Mouse (Mus musculus) kidney, adult 9 months (tissue): Measurements from ENCODE around the gene Mks1.

Experiments used
- DNase-seq: peaks from one replicate; pipeline ENCODE4 v3.0.0; 2022

Mks1 gene

GRCm38 (mm10) chr11:87879826-87880225 is 26.8 kb downstream of the Mks1 start:
- DNase-seq = no peak

DNA sequence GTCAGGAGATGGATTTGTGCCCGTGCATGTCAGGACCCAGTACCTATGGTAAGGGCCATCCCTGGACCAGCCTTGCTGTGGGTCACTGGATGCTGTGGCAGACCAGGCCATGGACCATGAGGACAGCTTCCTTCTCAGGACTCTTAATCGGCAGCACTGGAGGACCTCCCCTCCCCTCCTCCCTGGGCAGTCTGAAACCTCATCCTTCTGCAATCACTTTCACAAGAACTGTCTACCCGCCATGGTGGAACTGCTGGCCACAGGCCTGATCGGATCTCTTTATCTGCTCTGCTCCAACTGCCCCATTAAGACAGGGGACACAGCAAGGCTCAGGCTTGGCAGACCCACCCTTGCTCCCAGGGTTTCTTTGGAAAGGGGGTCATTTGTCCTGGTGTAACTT is 28.7 kb downstream of the Mks1 start:
- DNase-seq = no peak

- peak; percentile 13 for DNase-seq
Measured at GRCm38 (mm10) chr11:87883493-87883892, 30.5 kb downstream of the Mks1 start.

- no peak for DNase-seq
Measured at GRCm38 (mm10) chr11:87884856-87885255, 31.8 kb downstream of the Mks1 start.

DNA sequence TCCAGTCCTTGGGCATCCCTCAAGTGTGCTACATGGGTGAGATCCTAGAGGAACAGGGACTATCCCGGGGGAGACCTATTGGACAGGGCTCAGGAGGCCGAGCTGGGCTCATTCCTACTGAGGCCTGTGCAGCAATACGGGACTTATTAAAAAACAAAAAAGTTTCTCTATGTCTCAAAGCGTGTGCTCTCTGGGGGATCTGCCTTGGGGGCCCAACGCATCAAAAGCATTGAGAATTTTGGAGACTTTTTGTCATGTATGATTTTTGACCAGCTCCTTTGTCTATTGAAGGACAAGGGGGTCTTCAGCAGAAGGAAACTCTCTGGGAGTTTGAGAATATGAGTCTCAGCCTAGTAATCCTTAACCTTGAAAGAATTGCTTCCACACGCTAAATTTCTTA is 39.2 kb downstream of the Mks1 start, which contains the start of gene Olfr462:
Gene Olfr462, minus strand, starts transcription at position 101 of the 400 bp plus-strand sequence.
- DNase-seq = no peak

DNA sequence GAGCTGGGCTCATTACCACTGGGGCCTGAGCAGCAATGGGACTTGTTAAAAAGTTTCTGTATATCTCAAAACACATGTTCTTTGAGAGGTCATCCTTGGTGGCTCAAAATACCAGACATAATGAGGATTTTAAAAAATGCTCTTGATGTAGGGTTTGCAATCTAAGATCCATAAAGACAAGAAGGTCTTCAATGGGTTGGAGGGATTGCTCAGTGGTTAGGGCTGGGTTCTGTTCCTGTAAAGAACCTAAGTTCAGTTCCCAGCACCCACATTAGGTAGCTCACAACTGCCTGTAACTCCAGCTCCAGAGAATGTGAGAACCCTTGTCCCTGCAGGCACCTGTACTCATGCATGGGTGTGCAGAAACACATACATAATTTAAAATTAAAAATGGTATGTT is 44.3 kb downstream of the Mks1 start, which contains the start of gene Olfr463:
Gene Olfr463, minus strand, starts transcription at position 101 of the 400 bp plus-strand sequence.
- DNase-seq = no peak

DNA sequence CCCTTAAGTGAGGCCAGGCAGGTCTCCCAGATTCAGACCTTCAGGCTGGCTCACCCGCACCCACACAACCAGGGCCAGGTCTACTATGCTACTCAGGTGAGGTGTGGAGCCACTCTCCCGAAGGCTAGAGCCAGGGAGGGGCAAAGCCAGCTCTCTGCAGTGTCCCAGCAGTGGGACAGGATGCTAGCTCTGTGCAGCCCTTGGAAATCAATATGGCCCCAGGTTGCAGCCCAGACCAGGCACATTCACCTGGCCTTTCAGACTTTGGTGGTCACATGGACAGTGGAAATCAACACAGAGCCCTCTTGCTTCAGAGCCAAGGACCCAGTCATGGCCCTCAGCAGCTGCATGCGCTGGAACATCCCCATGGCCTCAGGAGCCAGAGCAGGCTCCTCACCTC is 51.3 kb downstream of the Mks1 start:
- no peak for DNase-seq
